Mouse (Mus musculus) heart, postnatal 10 days (tissue): ENCODE data around the gene Gm2663. TPM values are rescaled to one million over a fixed set of nuclear protein-coding genes. Genes with fewer than 3 reads are reported as not detected.

Experiments
- total RNA-seq, 2 experiments: library from RNA; stranded (reverse); gene quantifications; 2 replicates each; pipeline ENCODE4 v1.2.3; 2021

Gene Gm2663
- total RNA-seq, 2 experiments from 2014 or later: not detected

Other genes starting within 250 kb of the Gm2663 start
- gene Moxd2, start 112.0 kb downstream of the Gm2663 start, total RNA-seq: not detected
- not detected for gene Prss58, start 99.1 kb downstream of the Gm2663 start, total RNA-seq
- not detected for gene 1700074P13Rik, start 58.9 kb downstream of the Gm2663 start, total RNA-seq
- gene Gm4744, start 47.6 kb downstream of the Gm2663 start, total RNA-seq: not detected
- gene 1810009J06Rik, start 34.7 kb downstream of the Gm2663 start, total RNA-seq: not detected
- not detected for gene 2210010C04Rik, start 36.0 kb upstream of the Gm2663 start, total RNA-seq